Mouse (Mus musculus): ENCODE results near the gene Olfr692. TPM values are rescaled to one million over a fixed set of nuclear protein-coding genes. Genes with fewer than 3 reads are reported as not detected.
"Not testable (repeated sequence)": the region's sequence is repeated elsewhere in the genome, so short reads cannot be mapped to it uniquely, and the experiment has no call there.

Olfr692 gene
- total and polyA plus RNA-seq, 3 experiments, result not detected

DNA sequence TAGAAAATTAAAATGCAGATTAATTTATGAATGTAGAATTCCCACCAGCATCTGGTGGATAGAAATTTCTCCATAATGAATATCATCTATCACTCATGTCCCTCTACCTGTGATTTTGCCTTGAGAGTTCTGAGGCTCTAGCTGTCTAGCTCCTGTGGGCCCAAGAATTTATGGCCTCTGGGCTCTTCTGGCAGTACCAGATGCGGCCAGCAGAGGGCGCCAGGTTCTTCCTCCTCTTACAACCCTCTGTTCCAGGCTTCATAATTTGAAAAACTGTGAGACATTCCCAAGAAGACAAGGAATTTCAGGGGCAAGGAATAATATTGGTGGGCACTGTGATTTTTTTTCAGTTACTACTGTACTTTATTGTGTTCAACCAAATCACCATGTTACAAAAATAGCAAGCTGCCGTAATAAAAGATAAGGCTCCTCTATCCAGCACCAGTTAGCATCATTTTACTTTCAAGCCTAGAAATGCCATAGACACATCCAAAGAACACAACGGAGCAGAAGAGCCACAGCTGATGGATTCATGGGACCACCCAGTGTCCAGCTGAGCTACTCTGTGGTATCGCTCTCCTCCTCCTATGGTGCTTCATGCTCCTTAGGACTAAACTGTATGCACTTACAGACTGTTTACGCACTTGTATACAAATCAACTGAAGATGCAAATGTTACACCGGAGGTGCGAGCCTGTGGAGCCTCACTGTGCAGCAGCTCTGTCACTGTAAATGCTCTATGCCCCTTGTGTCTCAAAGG lies 44.0 kb downstream of the Olfr692 start:
- in situ Hi-C loops (cut with MboI; ENCODE audit: low pct_ligation_motif_present, low pct_unique_long_range_greater_than_20kb, low sequenced_read_pairs); dilution Hi-C loops (cut with MboI; ENCODE audit: extremely low pct_ligation_motif_present, extremely low pct_unique_long_range_greater_than_20kb, low sequenced_read_pairs); H3K9me3 ChIP-seq (replicated peaks; ENCODE audit: low read length); H3K36me3 ChIP-seq (replicated peaks in 1 of 2; ENCODE audit: control insufficient read depth in 1 of 2, insufficient read depth in 1 of 2, low read length in 1 of 2); H3K27ac ChIP-seq (ENCODE audit: insufficient read depth, low read depth); H3K79me2 ChIP-seq (replicated peaks; ENCODE audit: control insufficient read depth, extremely low read depth, insufficient read depth, poor library complexity, severe bottlenecking); H3K4me2 ChIP-seq (ENCODE audit: insufficient read depth, low read depth, poor library complexity, severe bottlenecking); H3K9ac ChIP-seq (ENCODE audit: insufficient read depth, low read depth); H3K4me1 ChIP-seq (ENCODE audit: control insufficient read depth in 1 of 2, insufficient read depth in 2 of 2); H3K4me3 ChIP-seq (replicated peaks in 1 of 3; ENCODE audit: low read depth in 2 of 3, low read length in 2 of 3, poor library complexity in 1 of 3): not testable (repeated sequence)
- peaks cover 18% of the 10 kb centered on the region for H3K27me3 ChIP-seq (replicated peaks)
- peak; percentile 50 for DNase-seq (ENCODE audit: extremely low read depth)
- TF ChIP-seq CTCF (conservative IDR thresholded peaks at IDR 0.05 in 1 of 2, IDR thresholded peaks at IDR 0.05 in 1 of 2; ENCODE audit: low read depth in 2 of 2, low read length in 2 of 2) (peak; percentile 85 to 86), RAD21 (IDR thresholded peaks at IDR 0.05; ENCODE audit: low read depth, low read length) (peak; percentile 53), SMC3 (IDR thresholded peaks at IDR 0.05; ENCODE audit: low read depth, low read length) (peak; percentile 82)

DNA sequence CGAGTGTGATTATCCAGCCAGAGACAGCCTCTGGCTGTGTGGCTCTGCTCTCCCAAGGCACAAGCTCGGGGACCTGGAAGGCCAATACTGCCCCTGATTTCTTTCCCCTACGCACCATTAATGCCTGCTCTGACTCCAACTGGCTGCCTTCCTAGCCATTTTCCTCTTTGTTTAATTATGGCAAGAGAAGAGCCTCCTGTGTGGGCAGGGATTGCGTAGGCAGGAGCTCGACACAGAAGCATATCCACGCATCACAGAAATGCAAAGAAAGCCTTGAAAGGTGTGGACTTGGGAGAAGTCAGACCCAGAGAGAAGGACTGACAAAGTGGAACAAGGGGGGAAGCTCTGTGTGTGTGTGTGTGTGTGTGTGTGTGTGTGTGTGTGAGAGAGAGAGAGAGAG lies 46.4 kb downstream of the Olfr692 start:
- Histone ChIP-seq H3K27ac (ENCODE audit: insufficient read depth, low read depth) (no peak overlapping the region), H3K9ac (ENCODE audit: insufficient read depth, low read depth) (no peak overlapping the region), H3K9me3 (replicated peaks; ENCODE audit: low read length) (no peaks in the 10 kb centered on the region), H3K4me2 (ENCODE audit: insufficient read depth, low read depth, poor library complexity, severe bottlenecking) (no peak overlapping the region), H3K4me3 (replicated peaks in 1 of 3; ENCODE audit: low read depth in 2 of 3, low read length in 2 of 3, poor library complexity in 1 of 3) (no peak overlapping the region), H3K27me3 (replicated peaks) (peaks cover 6% of the 10 kb centered on the region), H3K79me2 (replicated peaks; ENCODE audit: control insufficient read depth, extremely low read depth, insufficient read depth, poor library complexity, severe bottlenecking) (no peaks in the 10 kb centered on the region), H3K4me1 (ENCODE audit: control insufficient read depth in 1 of 2, insufficient read depth in 2 of 2) (no peaks in the 10 kb centered on the region), H3K36me3 (replicated peaks in 1 of 2; ENCODE audit: control insufficient read depth in 1 of 2, insufficient read depth in 1 of 2, low read length in 1 of 2) (no peaks in the 10 kb centered on the region)
- TF ChIP-seq E2F4 (IDR thresholded peaks at IDR 0.05; ENCODE audit: insufficient replicate concordance, low read depth, low read length), result no peak
- no peak for TF ChIP-seq BHLHE40 (IDR thresholded peaks at IDR 0.05; ENCODE audit: low read depth, low read length)
- no peak for TF ChIP-seq POLR2AphosphoS2 (IDR thresholded peaks at IDR 0.05; ENCODE audit: low read depth, low read length)
- no peak for TF ChIP-seq MXI1 (IDR thresholded peaks at IDR 0.05; ENCODE audit: low read depth, low read length)
- no peak for TF ChIP-seq NELFE (IDR thresholded peaks at IDR 0.05; ENCODE audit: low read depth, low read length)
- in situ Hi-C loops (cut with MboI; ENCODE audit: low pct_ligation_motif_present, low pct_unique_long_range_greater_than_20kb, low sequenced_read_pairs), result no loop called here
- dilution Hi-C loops (cut with MboI; ENCODE audit: extremely low pct_ligation_motif_present, extremely low pct_unique_long_range_greater_than_20kb, low sequenced_read_pairs), result no loop called here
- DNase-seq (ENCODE audit: extremely low read depth), result no peak

DNA sequence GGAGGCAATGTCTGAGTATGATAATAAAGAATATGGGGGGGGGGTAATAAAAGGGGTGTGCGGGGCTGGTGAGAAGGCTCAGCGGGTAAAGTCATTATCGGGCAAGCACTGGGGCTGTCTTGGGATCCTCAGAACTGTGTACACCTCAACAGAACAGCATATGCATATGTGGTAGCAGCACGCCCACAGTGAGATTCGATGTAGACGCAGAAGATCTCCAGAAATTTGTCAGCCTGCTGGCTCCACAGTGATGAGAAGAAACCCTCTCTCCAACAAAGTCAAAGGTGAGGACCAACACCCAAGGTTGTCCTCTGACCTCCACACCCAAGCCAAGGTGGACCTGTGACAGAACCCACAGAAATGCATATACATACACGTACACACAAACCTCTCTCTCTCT lies 48.5 kb downstream of the Olfr692 start:
- no peaks in the 10 kb centered on the region for H3K36me3 ChIP-seq (replicated peaks in 1 of 2; ENCODE audit: control insufficient read depth in 1 of 2, insufficient read depth in 1 of 2, low read length in 1 of 2)

More for the DNA sequence above, 48.5 kb downstream of the Olfr692 start:
- no peaks in the 10 kb centered on the region for H3K4me1 ChIP-seq (ENCODE audit: control insufficient read depth in 1 of 2, insufficient read depth in 2 of 2)
- no peak for DNase-seq (ENCODE audit: extremely low read depth)
- H3K4me2 ChIP-seq (ENCODE audit: insufficient read depth, low read depth, poor library complexity, severe bottlenecking), result no peak overlapping the region
- no peaks in the 10 kb centered on the region for H3K27me3 ChIP-seq (replicated peaks)
- no peak overlapping the region for H3K9ac ChIP-seq (ENCODE audit: insufficient read depth, low read depth)
- TF ChIP-seq MAX (IDR thresholded peaks at IDR 0.05; ENCODE audit: low read length) (no peak), GABPA (IDR thresholded peaks at IDR 0.05; ENCODE audit: insufficient replicate concordance, low read depth, low read length) (no peak), CHD2 (IDR thresholded peaks at IDR 0.05; ENCODE audit: low read length) (no peak), BHLHE40 (IDR thresholded peaks at IDR 0.05; ENCODE audit: low read depth, low read length) (no peak), RCOR1 (conservative IDR thresholded peaks at IDR 0.05; ENCODE audit: low read depth, low read length) (no peak), ZNF384 (IDR thresholded peaks at IDR 0.05; ENCODE audit: low read depth, low read length) (no peak), UBTF (IDR thresholded peaks at IDR 0.05; ENCODE audit: low read depth, low read length) (no peak), ZKSCAN1 (IDR thresholded peaks at IDR 0.05; ENCODE audit: borderline replicate concordance, low read depth, low read length) (no peak), POLR2A (IDR thresholded peaks at IDR 0.05; ENCODE audit: low read depth, low read length) (no peak)
- no peaks in the 10 kb centered on the region for H3K9me3 ChIP-seq (replicated peaks; ENCODE audit: low read length)
- no peak overlapping the region for H3K4me3 ChIP-seq (replicated peaks in 1 of 3; ENCODE audit: low read depth in 2 of 3, low read length in 2 of 3, poor library complexity in 1 of 3)
- H3K79me2 ChIP-seq (replicated peaks; ENCODE audit: control insufficient read depth, extremely low read depth, insufficient read depth, poor library complexity, severe bottlenecking), result no peaks in the 10 kb centered on the region
- in situ Hi-C loops (cut with MboI; ENCODE audit: low pct_ligation_motif_present, low pct_unique_long_range_greater_than_20kb, low sequenced_read_pairs) (no loop called here), dilution Hi-C loops (cut with MboI; ENCODE audit: extremely low pct_ligation_motif_present, extremely low pct_unique_long_range_greater_than_20kb, low sequenced_read_pairs) (no loop called here)
- H3K27ac ChIP-seq (ENCODE audit: insufficient read depth, low read depth), result no peak overlapping the region

All from CH12.LX (cell line).